Comparison of ENCODE assay signal across 8 mouse cellular contexts in the genomic region with DNA sequence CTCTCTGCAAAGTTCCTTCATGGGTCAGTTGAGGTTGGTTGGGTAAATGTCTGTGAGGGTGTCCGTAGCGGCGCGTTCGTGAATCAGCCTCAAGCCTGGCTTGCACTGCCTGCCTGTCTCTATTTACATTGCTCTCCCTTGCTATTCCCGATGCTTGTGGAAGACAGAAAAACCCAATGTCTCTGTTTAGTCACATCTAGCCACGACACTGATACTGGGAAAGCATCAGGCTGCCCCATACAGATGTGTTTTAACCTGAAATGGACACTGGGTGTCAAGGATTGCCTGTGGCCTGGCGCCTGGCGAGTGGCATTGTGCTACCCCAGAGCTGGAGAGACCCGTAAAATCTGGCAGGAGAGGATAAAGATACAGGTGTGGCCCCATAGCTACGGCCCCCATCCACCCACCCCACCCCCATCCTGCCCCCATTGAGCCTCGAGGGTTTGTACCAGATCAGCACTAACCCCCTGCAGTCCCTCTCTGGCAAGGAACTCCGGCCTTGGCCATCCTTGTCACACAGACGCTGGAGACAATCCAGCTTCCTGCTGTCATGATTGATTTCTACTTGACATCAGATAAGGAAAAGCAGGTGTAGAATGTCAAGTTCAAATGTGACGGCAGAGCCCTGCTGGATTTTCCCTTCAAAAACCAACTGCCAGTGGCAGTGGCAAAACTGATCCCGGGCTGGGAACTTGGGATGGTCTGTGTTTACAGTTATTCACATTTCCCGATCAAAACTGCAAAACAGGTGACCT.
A peak's percentile ranks its signal among the peaks of the same experiment; 100 is the strongest.
DNase-seq lines count a peak whose midpoint lies in the region; ATAC-seq and TF ChIP-seq lines count a peak whose summit lies in the region.

No protein-coding gene starts in this region.

- H3K4me2 ChIP-seq in embryonic facial prominence, embryonic 12.5 days (replicated peaks), result peak overlapping the region; percentile 45
- H3K4me2 ChIP-seq in intestine, postnatal 0 days (replicated peaks; ENCODE audit: low read depth), result peak overlapping the region; percentile 75
- H3K4me2 ChIP-seq in neural tube, embryonic 12.5 days (replicated peaks), result peak overlapping the region; percentile 54

- no peaks in the 10 kb centered on the region for H3K9me3 ChIP-seq in embryonic facial prominence, embryonic 12.5 days
- H3K9me3 ChIP-seq in intestine, postnatal 0 days (ENCODE audit: control insufficient read depth), result no peaks in the 10 kb centered on the region
- no peaks in the 10 kb centered on the region for H3K9me3 ChIP-seq in neural tube, embryonic 12.5 days

- no peak for TF ChIP-seq CTCF in kidney, adult 2 months (conservative IDR thresholded peaks at IDR 0.05; ENCODE audit: insufficient read depth, insufficient read length, low read depth, low read length)
- TF ChIP-seq CTCF in intestine, postnatal 0 days (IDR thresholded peaks at IDR 0.05; ENCODE audit: low read depth), result no peak

- H3K36me3 ChIP-seq in kidney, adult 2 months (ENCODE audit: control insufficient read depth, insufficient read depth, low read length), result no peaks in the 10 kb centered on the region
- H3K36me3 ChIP-seq in embryonic facial prominence, embryonic 12.5 days, result no peaks in the 10 kb centered on the region
- H3K36me3 ChIP-seq in intestine, postnatal 0 days (ENCODE audit: control insufficient read depth, insufficient read depth), result no peaks in the 10 kb centered on the region
- no peaks in the 10 kb centered on the region for H3K36me3 ChIP-seq in neural tube, embryonic 12.5 days

- H3K4me1 ChIP-seq in kidney, adult 2 months (ENCODE audit: control insufficient read depth, insufficient read depth, low read length), result no peaks in the 10 kb centered on the region
- H3K4me1 ChIP-seq in embryonic facial prominence, embryonic 12.5 days, result peaks cover 14% of the 10 kb centered on the region; the same call in 1 of the 2 replicates
- 0 out of 2 replicates have a peak, but pooled peaks cover 4% of the 10 kb centered on the region for H3K4me1 ChIP-seq in intestine, postnatal 0 days (replicated peaks; ENCODE audit: control insufficient read depth, insufficient read depth, low read length)
- H3K4me1 ChIP-seq in neural tube, embryonic 12.5 days, result peaks cover 9% of the 10 kb centered on the region

- no peaks in the 10 kb centered on the region; the same call in 1 of the 2 replicates for H3K27me3 ChIP-seq in kidney, adult 2 months (replicated peaks; ENCODE audit: control insufficient read depth, insufficient read depth, low read length)
- H3K27me3 ChIP-seq in embryonic facial prominence, embryonic 12.5 days, result peaks cover 39% of the 10 kb centered on the region
- peaks cover 9% of the 10 kb centered on the region for H3K27me3 ChIP-seq in intestine, postnatal 0 days (replicated peaks; ENCODE audit: control insufficient read depth, insufficient read depth, low read length)
- H3K27me3 ChIP-seq in neural tube, embryonic 12.5 days (replicated peaks), result peaks cover 28% of the 10 kb centered on the region

- no peak overlapping the region for H3K27ac ChIP-seq in kidney, adult 2 months (ENCODE audit: insufficient read depth, low read depth, low read length)
- no peak overlapping the region for H3K27ac ChIP-seq in embryonic facial prominence, embryonic 12.5 days
- H3K27ac ChIP-seq in intestine, postnatal 0 days (ENCODE audit: low read depth, low read length), result no peak overlapping the region
- H3K27ac ChIP-seq in neural tube, embryonic 12.5 days, result no peak overlapping the region

- no peak overlapping the region for H3K4me3 ChIP-seq in kidney, adult 2 months (ENCODE audit: insufficient read depth, low read depth, low read length)
- H3K4me3 ChIP-seq in embryonic facial prominence, embryonic 12.5 days, result peak overlapping the region; percentile 15; the same call in 1 of the 2 replicates
- H3K4me3 ChIP-seq in intestine, postnatal 0 days (ENCODE audit: low read depth, low read length), result peak overlapping the region; percentile 40
- no peak overlapping the region for H3K4me3 ChIP-seq in neural tube, embryonic 12.5 days

- no peak for ATAC-seq in embryonic facial prominence, embryonic 12.5 days (ENCODE audit: insufficient number of reproducible peaks, insufficient read depth, low FRiP score, low TSS enrichment)
- ATAC-seq in intestine, postnatal 0 days, result no peak
- no peak for ATAC-seq in neural tube, embryonic 12.5 days (ENCODE audit: low FRiP score, low read depth)
- ATAC-seq in granulocyte monocyte progenitor cell, adult 5-6 weeks (replicated peaks; ENCODE audit: poor library complexity, severe bottlenecking), result no peak

- no peak overlapping the region; the same call in 1 of the 2 replicates for H3K9ac ChIP-seq in embryonic facial prominence, embryonic 12.5 days
- no peak overlapping the region for H3K9ac ChIP-seq in intestine, postnatal 0 days (ENCODE audit: low read depth, low read length)
- no peak overlapping the region for H3K9ac ChIP-seq in neural tube, embryonic 12.5 days

- TF ChIP-seq POLR2A in kidney, adult 2 months (IDR thresholded peaks at IDR 0.05; ENCODE audit: low read depth, low read length), result no peak

- peak; percentile 5 for DNase-seq in kidney, postnatal 10 days
- DNase-seq in kidney, adult 2 months, result no peak
- DNase-seq in urinary bladder, postnatal 14 days (ENCODE audit: low spot score), result no peak
- no peak for DNase-seq in frontal cortex, postnatal 25 days (ENCODE audit: low spot score in 2 of 2)

- WGBS in kidney, adult 2 months, result 30% methylated on average over 17 of the region's 17 CpGs
- WGBS in embryonic facial prominence, embryonic 12.5 days, result 13% methylated on average over 17 of the region's 17 CpGs
- 16% methylated on average over 17 of the region's 17 CpGs for WGBS in intestine, postnatal 0 days
- WGBS in neural tube, embryonic 12.5 days, result 16% methylated on average over 17 of the region's 17 CpGs

Comparison
In these comparisons a context has a peak if more than half of its experiments do, and no peak if none do; other contexts are left out.
1. H3K4me3 ChIP-seq: peak in embryonic facial prominence, embryonic 12.5 days (single experiment) and intestine, postnatal 0 days (single experiment); none in kidney, adult 2 months (single experiment) and neural tube, embryonic 12.5 days (single experiment).
2. Peak in every context shown above with its lines, with median percentiles within 50 percentile points of each other: H3K4me2 ChIP-seq.